Mouse (Mus musculus) kidney, postnatal 0 days (tissue): Measurements from ENCODE around the gene Xpa. TPM values are rescaled to one million over a fixed set of nuclear protein-coding genes. Genes with fewer than 3 reads are reported as not detected.

Experiments
- ATAC-seq: fragments of 200-750 bp; cut with Nextera tagmentation; replicated peaks from 2 replicates; pipeline ENCODE4 v1.8.0; 2017; ENCODE audit warnings: low read depth, moderate number of reproducible peaks, moderate TSS enrichment, moderate library complexity; ENCODE audit not compliant: low FRiP score
- DNase-seq: peaks from one replicate; pipeline ENCODE4 v3.0.0-alpha.2; 2016; ENCODE audit warnings: low spot score
- H3K27ac ChIP-seq: fragments of 300-500 bp; sonication (generic); 2 replicates; pipeline ENCODE4 v1.5.1; 2014; ENCODE audit warnings: mild to moderate bottlenecking
- H3K27me3 ChIP-seq: fragments of 300-500 bp; sonication (generic); 2 replicates; pipeline ENCODE4 v1.6.1; 2014; ENCODE audit warnings: low read length, mixed read lengths; ENCODE audit not compliant: insufficient read depth
- H3K36me3 ChIP-seq: fragments of 300-500 bp; sonication (generic); 2 replicates; pipeline ENCODE4 v1.6.1; 2014; ENCODE audit warnings: low read length, mixed read lengths; ENCODE audit not compliant: insufficient read depth
- H3K4me1 ChIP-seq: fragments of 300-500 bp; sonication (generic); replicated peaks from 2 replicates; pipeline ENCODE4 v1.6.1; 2014; ENCODE audit warnings: antibody characterized with exemption, low read length, mixed read lengths; ENCODE audit not compliant: insufficient read depth
- H3K4me2 ChIP-seq: fragments of 300-500 bp; sonication (generic); 2 replicates; pipeline ENCODE4 v1.6.1; 2014; ENCODE audit warnings: mild to moderate bottlenecking, low read length, moderate library complexity, mixed read lengths
- H3K4me3 ChIP-seq: fragments of 300-500 bp; sonication (generic); replicated peaks from 2 replicates; pipeline ENCODE4 v1.5.1; 2014; ENCODE audit warnings: low read depth, low read length
- H3K9ac ChIP-seq: fragments of 300-500 bp; sonication (generic); 2 replicates; pipeline ENCODE4 v1.6.1; 2014; ENCODE audit warnings: low read depth, low read length
- H3K9me3 ChIP-seq: fragments of 300-500 bp; sonication (generic); replicated peaks from 2 replicates; pipeline ENCODE4 v1.6.1; 2016; ENCODE audit warnings: low read length, inconsistent platforms, mixed read lengths
- CTCF ChIP-seq: IDR thresholded peaks from 2 replicates; pipeline ENCODE4 v1.5.1; 2016; ENCODE audit warnings: antibody characterized with exemption, low read depth, mild to moderate bottlenecking, moderate library complexity
- WGBS: fragments of 180-500 bp; shearing (Covaris S2); extraction: QIAGEN DNeasy Blood & Tissue Kit; methylation state at CpG from one replicate; pipeline ENCODE4 v1.1.7; 2014; 5-methylcytosine and 5-hydroxymethylcytosine counted together
- polyA plus RNA-seq: library from polyadenylated mRNA; unstranded; fragments of >200 nt; fragmentation: Nextera tagmentation; extraction: Ambion mirVana; gene quantifications from 2 replicates; pipeline ENCODE4 v1.2.1, GENCODE M21; 2015

The Xpa gene
- 30.0 and 31.9 TPM in 2 replicates for polyA plus RNA-seq

GRCm38 (mm10) chr4:46195781-46196487 is at the start of gene Xpa:
TSS of gene Xpa (minus strand) at chr4:46196311.
- Histone ChIP-seq H3K27ac (peak within 1 kb of the TSS; percentile 77), H3K27me3 (0 out of 2 replicates have a peak, but pooled peaks cover 5% of the 10 kb centered on the region)
- peak; percentile 99 for DNase-seq

GRCm38 (mm10) chr4:46235871-46236270 is 39.8 kb upstream of the Xpa start:
- 91% methylated on average over 3 of the region's 3 CpGs for WGBS
- Histone ChIP-seq H3K9me3 (no peaks in the 10 kb centered on the region), H3K27ac (no peak overlapping the region), H3K9ac (no peak overlapping the region), H3K4me3 (no peak overlapping the region), H3K27me3 (no peaks in the 10 kb centered on the region), H3K4me1 (no peaks in the 10 kb centered on the region), H3K36me3 (no peaks in the 10 kb centered on the region), H3K4me2 (no peak overlapping the region)
- ATAC-seq (no peak), DNase-seq (no peak)
- TF ChIP-seq CTCF, result no peak

More at GRCm38 (mm10) chr4:46195781-46196487, at the start of gene Xpa:
- Histone ChIP-seq H3K4me2 (peak within 1 kb of the TSS; percentile 91), H3K4me1 (peaks cover 8% of the 10 kb centered on the region; the same call in 1 of the 2 replicates), H3K9me3 (no peaks in the 10 kb centered on the region), H3K9ac (peak within 1 kb of the TSS; percentile 88), H3K4me3 (peak within 1 kb of the TSS; percentile 87), H3K36me3 (no peaks in the 10 kb centered on the region)
- WGBS, result under 1% methylated on average over 67 of the region's 70 CpGs
- TF ChIP-seq CTCF, result no peak
- peak; percentile 90 for ATAC-seq

- Histone ChIP-seq H3K4me3 (no peak overlapping the region), H3K9me3 (no peaks in the 10 kb centered on the region), H3K4me2 (no peak overlapping the region), H3K4me1 (no peaks in the 10 kb centered on the region), H3K27ac (no peak overlapping the region), H3K36me3 (no peaks in the 10 kb centered on the region), H3K9ac (no peak overlapping the region), H3K27me3 (no peaks in the 10 kb centered on the region)
- TF ChIP-seq CTCF, result no peak
- WGBS, result 83% methylated on average over 5 of the region's 5 CpGs
- ATAC-seq, result no peak
- no peak for DNase-seq
Measured at GRCm38 (mm10) chr4:46234739-46235138, 38.6 kb upstream of the Xpa start.

- H3K4me2 ChIP-seq, result no peak overlapping the region
Measured at GRCm38 (mm10) chr4:46226972-46227535, 30.9 kb upstream of the Xpa start.

GRCm38 (mm10) chr4:46221090-46221489 is 25.0 kb upstream of the Xpa start:
- H3K27ac ChIP-seq, result no peak overlapping the region
- no peak overlapping the region for H3K9ac ChIP-seq
- no peaks in the 10 kb centered on the region for H3K27me3 ChIP-seq
- no peak overlapping the region for H3K4me3 ChIP-seq
- no peaks in the 10 kb centered on the region for H3K9me3 ChIP-seq
- DNase-seq (no peak), ATAC-seq (no peak)
- no peaks in the 10 kb centered on the region for H3K4me1 ChIP-seq
- WGBS, result 82% methylated on average over 3 of the region's 3 CpGs
- no peak overlapping the region for H3K4me2 ChIP-seq
- no peaks in the 10 kb centered on the region for H3K36me3 ChIP-seq
- no peak for TF ChIP-seq CTCF

More at GRCm38 (mm10) chr4:46226972-46227535, 30.9 kb upstream of the Xpa start:
- H3K9me3 ChIP-seq, result no peaks in the 10 kb centered on the region
- WGBS, result 45% methylated on average over 19 of the region's 19 CpGs
- H3K9ac ChIP-seq, result no peak overlapping the region
- ATAC-seq (0 out of 2 replicates have a peak, but pooled peaks have one; percentile 7), DNase-seq (peak; percentile 36)
- H3K4me3 ChIP-seq, result no peak overlapping the region
- no peaks in the 10 kb centered on the region for H3K36me3 ChIP-seq
- no peaks in the 10 kb centered on the region for H3K4me1 ChIP-seq
- no peak for TF ChIP-seq CTCF
- H3K27me3 ChIP-seq, result no peaks in the 10 kb centered on the region
- no peak overlapping the region for H3K27ac ChIP-seq

GRCm38 (mm10) chr4:46202562-46203126 is 6.5 kb upstream of the Xpa start:
- H3K27me3 ChIP-seq, result 0 out of 2 replicates have a peak, but pooled peaks cover 5% of the 10 kb centered on the region
- peak overlapping the region; percentile 10 for H3K4me3 ChIP-seq
- no peak overlapping the region for H3K9ac ChIP-seq
- no peak for TF ChIP-seq CTCF
- peak overlapping the region; percentile 51 for H3K4me2 ChIP-seq
- H3K4me1 ChIP-seq, result 0 out of 2 replicates have a peak, but pooled peaks cover 4% of the 10 kb centered on the region
- 10% methylated on average over 23 of the region's 23 CpGs for WGBS
- H3K27ac ChIP-seq, result no peak overlapping the region
- DNase-seq (no peak), ATAC-seq (peak; percentile 19; the same call in 1 of the 2 replicates)
- no peaks in the 10 kb centered on the region for H3K36me3 ChIP-seq
- H3K9me3 ChIP-seq, result no peaks in the 10 kb centered on the region
